Mouse (Mus musculus) brain, embryonic 14.5 days (tissue): ENCODE results near the gene Tnks2.

Experiments
- CTCF ChIP-seq: fragments of 200-500 bp; IDR thresholded peaks from 2 replicates; pipeline ENCODE4 v1.5.1; 2012; ENCODE audit warnings: inconsistent platforms, mild to moderate bottlenecking, moderate library complexity, borderline replicate concordance; ENCODE audit not compliant: insufficient read depth, insufficient read length; ENCODE audit errors: extremely low read depth
- POLR2A ChIP-seq: fragments of 200-500 bp; IDR thresholded peaks from 2 replicates; pipeline ENCODE4 v1.6.1; 2012; ENCODE audit warnings: mild to moderate bottlenecking, inconsistent platforms, borderline replicate concordance; ENCODE audit not compliant: poor library complexity, insufficient read depth, insufficient read length, severe bottlenecking; ENCODE audit errors: extremely low read depth

DNA sequence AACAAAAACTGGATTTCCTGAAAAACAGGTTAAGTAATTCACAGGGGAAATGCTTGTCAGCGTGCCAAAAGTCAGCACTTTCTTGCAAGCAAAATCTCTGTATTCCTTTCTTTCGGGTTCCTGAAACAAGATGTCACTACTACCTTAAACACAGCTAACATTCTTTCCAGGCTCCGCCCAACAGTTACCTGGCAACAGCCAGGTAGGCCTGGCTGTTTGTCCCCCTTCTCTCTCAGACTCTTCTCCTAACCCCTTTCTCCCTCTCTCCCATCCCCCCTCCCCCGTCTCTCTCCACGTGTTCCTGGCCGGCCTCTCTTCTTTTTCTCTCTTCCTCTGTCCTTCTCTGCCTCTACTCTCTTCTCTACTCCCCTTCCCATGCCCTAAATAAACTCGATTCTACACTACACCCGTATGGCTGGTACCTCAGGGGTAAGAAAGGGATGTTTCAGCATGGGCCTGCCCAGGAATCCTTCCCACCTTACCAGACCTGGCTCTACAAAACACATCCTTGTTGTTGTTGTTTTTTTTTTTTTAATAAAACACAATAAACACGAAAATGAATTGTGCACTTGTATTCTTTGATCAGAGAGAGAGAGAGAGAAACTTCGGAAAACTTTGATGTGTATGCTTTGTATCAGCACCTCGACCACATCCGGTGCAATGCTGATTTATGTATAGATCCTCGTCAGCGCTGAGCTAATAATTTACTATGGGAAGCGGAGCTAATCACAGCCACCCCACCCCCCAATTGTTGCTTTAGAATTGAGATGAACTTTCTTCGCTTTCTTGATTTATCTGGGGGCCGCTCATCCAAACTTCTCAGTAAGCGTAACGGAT lies 863 bp upstream of the Tnks2 start:
- TF ChIP-seq POLR2A: no peak
- TF ChIP-seq CTCF: no peak
